Comparison of ENCODE assay signal across 7 mouse cellular contexts in genomic region chr17:56425941-56426340, GRCm38 (mm10). TPM values are rescaled to one million over a fixed set of nuclear protein-coding genes. Genes with fewer than 3 reads are reported as not detected.
DNase-seq lines count a peak whose midpoint lies in the region; ATAC-seq and TF ChIP-seq lines count a peak whose summit lies in the region.

No protein-coding gene starts in this region.

- no peak overlapping the region for H3K27ac ChIP-seq in lung, postnatal 0 days (ENCODE audit: low read length)
- H3K27ac ChIP-seq in forebrain, embryonic 15.5 days (replicated peaks): peak overlapping the region; percentile 47
- H3K27ac ChIP-seq in liver, embryonic 11.5 days (ENCODE audit: low read depth, low read length): no peak overlapping the region
- H3K27ac ChIP-seq in stomach, embryonic 16.5 days (ENCODE audit: low read length): no peak overlapping the region

- no peak for DNase-seq in lung, postnatal 0 days (ENCODE audit: low spot score)
- DNase-seq in lung, adult 2 months: no peak
- no peak for DNase-seq in liver, embryonic 11.5 days (ENCODE audit: low spot score)
- DNase-seq in cerebellum, postnatal 10 days: no peak
- DNase-seq in Muller cell, postnatal 12 days (ENCODE audit: inconsistent ontology term): no peak

- H3K9ac ChIP-seq in lung, postnatal 0 days (replicated peaks; ENCODE audit: low read depth): no peak overlapping the region
- H3K9ac ChIP-seq in forebrain, embryonic 15.5 days (replicated peaks): peak overlapping the region; percentile 44
- H3K9ac ChIP-seq in liver, embryonic 11.5 days (ENCODE audit: low read depth, low read length): peak overlapping the region; percentile 63; the same call in 1 of the 2 replicates
- peak overlapping the region; percentile 75 for H3K9ac ChIP-seq in stomach, embryonic 16.5 days (ENCODE audit: low read length)

- H3K4me3 ChIP-seq in lung, postnatal 0 days (ENCODE audit: low read depth, low read length): peak overlapping the region; percentile 44; the same call in 1 of the 2 replicates
- no peak overlapping the region for H3K4me3 ChIP-seq in lung, adult 2 months (replicated peaks; ENCODE audit: extremely low read depth, low read depth, low read length)
- peak overlapping the region; percentile 34 for H3K4me3 ChIP-seq in forebrain, embryonic 15.5 days
- peak overlapping the region; percentile 58 for H3K4me3 ChIP-seq in liver, embryonic 11.5 days (ENCODE audit: low read depth, low read length)
- H3K4me3 ChIP-seq in stomach, embryonic 16.5 days (replicated peaks; ENCODE audit: low read length): peak overlapping the region; percentile 51

- WGBS in lung, postnatal 0 days: 49% methylated on average over 3 of the region's 3 CpGs
- WGBS in lung, adult 2 months: 50% methylated on average over 3 of the region's 3 CpGs
- 34% methylated on average over 3 of the region's 3 CpGs for WGBS in forebrain, embryonic 15.5 days
- 31% methylated on average over 3 of the region's 3 CpGs for WGBS in liver, embryonic 11.5 days
- 36% methylated on average over 3 of the region's 3 CpGs for WGBS in stomach, embryonic 16.5 days

- no peaks in the 10 kb centered on the region for H3K9me3 ChIP-seq in lung, postnatal 0 days (ENCODE audit: low read length)
- H3K9me3 ChIP-seq in forebrain, embryonic 15.5 days: no peaks in the 10 kb centered on the region
- H3K9me3 ChIP-seq in liver, embryonic 11.5 days (ENCODE audit: control insufficient read depth, low read length): no peaks in the 10 kb centered on the region
- no peaks in the 10 kb centered on the region for H3K9me3 ChIP-seq in stomach, embryonic 16.5 days (replicated peaks; ENCODE audit: control insufficient read depth, low read length)

- H3K27me3 ChIP-seq in lung, postnatal 0 days (replicated peaks; ENCODE audit: insufficient read depth, low read length): no peaks in the 10 kb centered on the region
- no peaks in the 10 kb centered on the region for H3K27me3 ChIP-seq in forebrain, embryonic 15.5 days
- H3K27me3 ChIP-seq in liver, embryonic 11.5 days (replicated peaks; ENCODE audit: control insufficient read depth, insufficient read depth, low read length): peaks cover 42% of the 10 kb centered on the region
- H3K27me3 ChIP-seq in stomach, embryonic 16.5 days (ENCODE audit: control insufficient read depth, insufficient read depth, low read length): no peaks in the 10 kb centered on the region

- peak overlapping the region; percentile 77 for H3K4me2 ChIP-seq in lung, postnatal 0 days (replicated peaks; ENCODE audit: low read depth, low read length)
- peak overlapping the region; percentile 51 for H3K4me2 ChIP-seq in forebrain, embryonic 15.5 days (replicated peaks)
- peak overlapping the region; percentile 85 for H3K4me2 ChIP-seq in liver, embryonic 11.5 days
- H3K4me2 ChIP-seq in stomach, embryonic 16.5 days (ENCODE audit: low read depth, low read length): peak overlapping the region; percentile 83

- no peak for TF ChIP-seq EP300 in lung, postnatal 0 days (IDR thresholded peaks at IDR 0.05)

- ATAC-seq in lung, postnatal 0 days: no peak
- ATAC-seq in forebrain, embryonic 15.5 days (replicated peaks): no peak
- ATAC-seq in liver, embryonic 11.5 days (replicated peaks; ENCODE audit: low FRiP score): no peak; the same call in 1 of the 2 replicates
- no peak for ATAC-seq in stomach, embryonic 16.5 days (ENCODE audit: insufficient read depth, low FRiP score)

- peaks cover 4% of the 10 kb centered on the region; the same call in 1 of the 2 replicates for H3K4me1 ChIP-seq in lung, postnatal 0 days (ENCODE audit: insufficient read depth, low read depth, low read length)
- no peaks in the 10 kb centered on the region for H3K4me1 ChIP-seq in lung, adult 2 months (ENCODE audit: control insufficient read depth, insufficient read depth, low read length)
- H3K4me1 ChIP-seq in forebrain, embryonic 15.5 days: peaks cover 19% of the 10 kb centered on the region
- H3K4me1 ChIP-seq in liver, embryonic 11.5 days (replicated peaks; ENCODE audit: control insufficient read depth, insufficient read depth, low read length): peaks cover 12% of the 10 kb centered on the region; the same call in 1 of the 2 replicates
- peaks cover 8% of the 10 kb centered on the region; the same call in 1 of the 2 replicates for H3K4me1 ChIP-seq in stomach, embryonic 16.5 days (ENCODE audit: control insufficient read depth, insufficient read depth, low read length)

- no peak for TF ChIP-seq POLR2A in lung, adult 2 months (IDR thresholded peaks at IDR 0.05; ENCODE audit: borderline replicate concordance, extremely low read depth, low read depth, low read length)

- H3K36me3 ChIP-seq in lung, postnatal 0 days (ENCODE audit: insufficient read depth, low read length): peaks cover 8% of the 10 kb centered on the region; the same call in 1 of the 2 replicates
- peaks cover 89% of the 10 kb centered on the region for H3K36me3 ChIP-seq in forebrain, embryonic 15.5 days
- H3K36me3 ChIP-seq in liver, embryonic 11.5 days (ENCODE audit: control insufficient read depth, insufficient read depth, low read length): peaks cover 11% of the 10 kb centered on the region
- H3K36me3 ChIP-seq in stomach, embryonic 16.5 days (ENCODE audit: control insufficient read depth, insufficient read depth, low read length): peaks cover 16% of the 10 kb centered on the region

- no peak for TF ChIP-seq CTCF in lung, postnatal 0 days (IDR thresholded peaks at IDR 0.05)
- no peak for TF ChIP-seq CTCF in lung, adult 2 months (IDR thresholded peaks at IDR 0.05; ENCODE audit: insufficient read depth, low read length)

RNA-seq across cellular contexts. Expression of gene Ptprs, which starts 50.3 kb away (rescaled TPM):
- 25.6 and 29.6 TPM in 2 replicates for polyA plus RNA-seq in lung, postnatal 0 days (2015; fragmentation: Nextera tagmentation; extraction: Ambion mirVana)
- 128 and 171 TPM in 2 replicates for polyA plus RNA-seq in lung, adult 2 months (2012; rRNA removed)
- polyA plus RNA-seq in forebrain, embryonic 15.5 days (2015; fragmentation: Nextera tagmentation; extraction: Ambion mirVana): 375 and 409 TPM in 2 replicates
- polyA plus RNA-seq in liver, embryonic 11.5 days (2014; fragmentation: Nextera tagmentation; extraction: Ambion mirVana): 33.4 and 39.8 TPM in 2 replicates
- polyA plus RNA-seq in stomach, embryonic 16.5 days (2015; fragmentation: Nextera tagmentation; extraction: Ambion mirVana): 58.5 and 61.9 TPM in 2 replicates
